Mouse (Mus musculus) naive thymus-derived CD4-positive, alpha-beta T cell, adult 5 months (primary cell): ENCODE measurements around the gene Ifi211. TPM values are rescaled to one million over a fixed set of nuclear protein-coding genes. Genes with fewer than 3 reads are reported as not detected.

Experiments
- polyA plus RNA-seq: library from polyadenylated mRNA; unstranded; fragments of 100-300 nt; shearing (Covaris generic); gene quantifications from one replicate; pipeline ENCODE4 v1.2.1, GENCODE M21; 2017

Gene Ifi211
- 0.24 TPM for polyA plus RNA-seq

GRCm38 (mm10) chr1:173912548-173913255 is at the start of gene Ifi211:
Gene Ifi211, minus strand, starts transcription at chr1:173913046.

GRCm38 (mm10) chr1:173941924-173942779 is 29.3 kb upstream of the Ifi211 start, which contains the start of the genes Mndal and Ifi203:
Gene Mndal, minus strand, starts transcription at chr1:173942491.
Gene Ifi203, minus strand, starts transcription at chr1:173942672.

Other genes starting within 250 kb of the Ifi211 start
- gene Ifi208, start 239.4 kb downstream of the Ifi211 start, polyA plus RNA-seq = 105 TPM
- gene Ifi207, start 171.3 kb downstream of the Ifi211 start, polyA plus RNA-seq = not detected
- gene Ifi204, start 146.1 kb downstream of the Ifi211 start, polyA plus RNA-seq = not detected
- gene Mndal, start 29.4 kb upstream of the Ifi211 start, polyA plus RNA-seq = 242 TPM
- gene Ifi203, start 29.6 kb upstream of the Ifi211 start, polyA plus RNA-seq = 150 TPM
- not detected for gene Ifi202b, start 69.7 kb upstream of the Ifi211 start, polyA plus RNA-seq
- not detected for gene Ifi205, start 118.8 kb upstream of the Ifi211 start, polyA plus RNA-seq
- not detected for gene Olfr433, start 127.7 kb upstream of the Ifi211 start, polyA plus RNA-seq
- gene Olfr432, start 136.2 kb upstream of the Ifi211 start, polyA plus RNA-seq = 0.49 TPM
- gene Olfr430, start 153.6 kb upstream of the Ifi211 start, polyA plus RNA-seq = not detected
- not detected for gene Olfr429, start 171.3 kb upstream of the Ifi211 start, polyA plus RNA-seq
- not detected for gene Olfr427, start 183.8 kb upstream of the Ifi211 start, polyA plus RNA-seq
- not detected for gene Olfr231, start 208.1 kb upstream of the Ifi211 start, polyA plus RNA-seq
- gene Olfr424, start 218.5 kb upstream of the Ifi211 start, polyA plus RNA-seq = not detected
- not detected for gene Olfr420, start 242.6 kb upstream of the Ifi211 start, polyA plus RNA-seq